Mouse (Mus musculus) thymus, adult 2 months (tissue): Measurements from ENCODE around the gene Eloa. TPM values are rescaled to one million over a fixed set of nuclear protein-coding genes. Genes with fewer than 3 reads are reported as not detected.
A peak's percentile ranks its signal among the peaks of the same experiment; 100 is the strongest.

Experiments used
- DNase-seq: peaks from one replicate; pipeline ENCODE4 v3.0.0; 2021
- H3K27ac ChIP-seq: fragments of 200-500 bp; 2 replicates; pipeline ENCODE4 v1.5.1; 2012; ENCODE audit warnings: low read length, control low read depth; ENCODE audit not compliant: control insufficient read depth, insufficient read depth
- H3K27me3 ChIP-seq: fragments of 200-500 bp; 2 replicates; pipeline ENCODE4 v1.6.1; 2012; ENCODE audit warnings: mild to moderate bottlenecking, low read length, moderate library complexity, mixed read lengths; ENCODE audit not compliant: control insufficient read depth, insufficient read depth
- H3K36me3 ChIP-seq: fragments of 200-500 bp; 2 replicates; pipeline ENCODE4 v1.6.1; 2012; ENCODE audit warnings: mild to moderate bottlenecking, low read length, moderate library complexity; ENCODE audit not compliant: control insufficient read depth, insufficient read depth
- H3K4me1 ChIP-seq: fragments of 200-500 bp; replicated peaks from 2 replicates; pipeline ENCODE4 v1.6.1; 2012; ENCODE audit warnings: low read length; ENCODE audit not compliant: control insufficient read depth, insufficient read depth
- H3K4me3 ChIP-seq: fragments of 200-500 bp; 2 replicates; pipeline ENCODE4 v1.5.1; 2012; ENCODE audit warnings: mild to moderate bottlenecking, low read length, control low read depth, moderate library complexity; ENCODE audit not compliant: control insufficient read depth, insufficient read depth
- CTCF ChIP-seq: fragments of 200-500 bp; IDR thresholded peaks from 2 replicates; pipeline ENCODE4 v1.5.1; 2012; ENCODE audit warnings: mild to moderate bottlenecking, control low read depth, low read length, moderate library complexity, borderline replicate concordance; ENCODE audit not compliant: control insufficient read depth, poor library complexity, insufficient read depth; ENCODE audit errors: extremely low read depth
- POLR2A ChIP-seq: fragments of 200-500 bp; IDR thresholded peaks from 2 replicates; pipeline ENCODE4 v1.6.1; 2012; ENCODE audit warnings: mild to moderate bottlenecking, low read length, control low read depth, moderate library complexity; ENCODE audit not compliant: control insufficient read depth, poor library complexity, insufficient read depth; ENCODE audit errors: extremely low read depth
- WGBS: fragments of 180-500 bp; shearing (Covaris S2); methylation state at CpG from one replicate; pipeline ENCODE4 v1.1.7; 2018; 5-methylcytosine and 5-hydroxymethylcytosine counted together
- polyA plus RNA-seq: library from polyadenylated mRNA; depleted of rRNA; stranded (reverse); fragments of >200 nt; gene quantifications from 2 replicates; pipeline ENCODE4 v1.2.3, GENCODE M21; 2012

The Eloa gene
- polyA plus RNA-seq, 1 experiment, result 20.4 TPM

GRCm38 (mm10) chr4:136050226-136050625 is 28.7 kb upstream of the Eloa start:
- no peak for DNase-seq
- Histone ChIP-seq H3K36me3 (peaks cover 47% of the 10 kb centered on the region), H3K27ac (no peak overlapping the region), H3K4me3 (no peak overlapping the region), H3K4me1 (peaks cover 17% of the 10 kb centered on the region), H3K27me3 (no peaks in the 10 kb centered on the region)
- TF ChIP-seq POLR2A (no peak), CTCF (no peak)
- 97% methylated on average over 6 of the region's 6 CpGs for WGBS

- Histone ChIP-seq H3K4me1 (peaks cover 33% of the 10 kb centered on the region), H3K36me3 (peaks cover 47% of the 10 kb centered on the region), H3K27ac (no peak overlapping the region), H3K27me3 (no peaks in the 10 kb centered on the region), H3K4me3 (no peak overlapping the region)
- 95% methylated on average over 4 of the region's 4 CpGs for WGBS
- no peak for DNase-seq
- TF ChIP-seq POLR2A, result no peak
- no peak for TF ChIP-seq CTCF
Measured at GRCm38 (mm10) chr4:136048291-136049032, 26.9 kb upstream of the Eloa start.

- 59% methylated on average over 4 of the region's 4 CpGs for WGBS
- Histone ChIP-seq H3K4me1 (peaks cover 33% of the 10 kb centered on the region), H3K27me3 (no peaks in the 10 kb centered on the region), H3K36me3 (peaks cover 47% of the 10 kb centered on the region), H3K4me3 (no peak overlapping the region), H3K27ac (no peak overlapping the region)
- DNase-seq, result no peak
- no peak for TF ChIP-seq CTCF
- no peak for TF ChIP-seq POLR2A
Measured at GRCm38 (mm10) chr4:136047626-136048025, 26.1 kb upstream of the Eloa start.

- peaks cover 29% of the 10 kb centered on the region for H3K4me1 ChIP-seq
- 95% methylated on average over 6 of the region's 6 CpGs for WGBS
- no peaks in the 10 kb centered on the region for H3K27me3 ChIP-seq
- no peak for DNase-seq
- TF ChIP-seq POLR2A, result no peak
- no peak for TF ChIP-seq CTCF
- peaks cover 44% of the 10 kb centered on the region for H3K36me3 ChIP-seq
- no peak overlapping the region for H3K4me3 ChIP-seq
- no peak overlapping the region for H3K27ac ChIP-seq
Measured at GRCm38 (mm10) chr4:136046888-136047287, 25.3 kb upstream of the Eloa start.

GRCm38 (mm10) chr4:136045091-136045490 is 23.5 kb upstream of the Eloa start:
- H3K27me3 ChIP-seq, result no peaks in the 10 kb centered on the region
- no peak for DNase-seq
- WGBS, result 33% methylated on average over 5 of the region's 5 CpGs
- no peak overlapping the region for H3K4me3 ChIP-seq
- no peak for TF ChIP-seq CTCF
- peaks cover 26% of the 10 kb centered on the region for H3K36me3 ChIP-seq
- H3K4me1 ChIP-seq, result peaks cover 29% of the 10 kb centered on the region
- H3K27ac ChIP-seq, result peak overlapping the region; percentile 91

GRCm38 (mm10) chr4:136043784-136044400 is 22.3 kb upstream of the Eloa start:
- no peak for DNase-seq
- WGBS, result 17% methylated on average over 6 of the region's 6 CpGs
- Histone ChIP-seq H3K4me3 (no peak overlapping the region), H3K27ac (peak overlapping the region; percentile 91), H3K4me1 (peaks cover 29% of the 10 kb centered on the region), H3K27me3 (no peaks in the 10 kb centered on the region), H3K36me3 (peaks cover 14% of the 10 kb centered on the region)
- no peak for TF ChIP-seq POLR2A
- no peak for TF ChIP-seq CTCF
